Mouse (Mus musculus) heart, postnatal 4 days (tissue): ENCODE measurements around the gene Cyth1. TPM values are rescaled to one million over a fixed set of nuclear protein-coding genes. Genes with fewer than 3 reads are reported as not detected.

Experiments used
- DNase-seq: peaks from one replicate; pipeline ENCODE4 v3.0.0; 2021
- total RNA-seq, 2 experiments: library from RNA; stranded (reverse); gene quantifications; 2 replicates each; pipeline ENCODE4 v1.2.3; 2021

The Cyth1 gene
- total RNA-seq, 2 experiments from 2014 or later: 38.3 to 39.1 TPM

GRCm38 (mm10) chr11:118147877-118148637 lies 100.3 kb downstream of the Cyth1 start:
- no peak for DNase-seq

GRCm38 (mm10) chr11:118146446-118146845 lies 101.9 kb downstream of the Cyth1 start:
- DNase-seq: no peak

GRCm38 (mm10) chr11:118145771-118146351 lies 102.5 kb downstream of the Cyth1 start:
- DNase-seq: peak; percentile 53

- DNase-seq: no peak
Observed at GRCm38 (mm10) chr11:118145092-118145491, 103.3 kb downstream of the Cyth1 start.

GRCm38 (mm10) chr11:118143731-118144130 lies 104.7 kb downstream of the Cyth1 start:
- no peak for DNase-seq

- no peak for DNase-seq
Observed at GRCm38 (mm10) chr11:118142547-118143165, 105.7 kb downstream of the Cyth1 start.

GRCm38 (mm10) chr11:118140771-118141565 lies 107.4 kb downstream of the Cyth1 start:
- no peak for DNase-seq

GRCm38 (mm10) chr11:118138347-118138746 lies 110.0 kb downstream of the Cyth1 start:
- DNase-seq: no peak

GRCm38 (mm10) chr11:118136172-118136632 lies 112.2 kb downstream of the Cyth1 start:
- DNase-seq: no peak

- DNase-seq: no peak
Observed at GRCm38 (mm10) chr11:118135271-118135670, 113.1 kb downstream of the Cyth1 start.

- DNase-seq: peak; percentile 52
Observed at GRCm38 (mm10) chr11:118133752-118134169, 114.6 kb downstream of the Cyth1 start.

- DNase-seq: no peak
Observed at GRCm38 (mm10) chr11:118133133-118133751, 115.2 kb downstream of the Cyth1 start.

- DNase-seq: peak; percentile 39
Observed at GRCm38 (mm10) chr11:118132136-118132535, 116.3 kb downstream of the Cyth1 start.

- DNase-seq: no peak
Observed at GRCm38 (mm10) chr11:118130534-118130933, 117.9 kb downstream of the Cyth1 start, which contains the start of gene Dnah17. TSS of gene Dnah17 (minus strand) at chr11:118130634.

GRCm38 (mm10) chr11:118129812-118130211 lies 118.6 kb downstream of the Cyth1 start:
- no peak for DNase-seq

- DNase-seq: no peak
Observed at GRCm38 (mm10) chr11:118121592-118121991, 126.8 kb downstream of the Cyth1 start.

- DNase-seq: no peak
Observed at GRCm38 (mm10) chr11:118118777-118119176, 129.6 kb downstream of the Cyth1 start.

GRCm38 (mm10) chr11:118114581-118115110 lies 133.7 kb downstream of the Cyth1 start:
- DNase-seq: no peak

GRCm38 (mm10) chr11:118113516-118114205 lies 134.7 kb downstream of the Cyth1 start:
- no peak for DNase-seq

GRCm38 (mm10) chr11:118104001-118104400 lies 144.4 kb downstream of the Cyth1 start:
- DNase-seq: peak; percentile 90

- DNase-seq: no peak
Observed at GRCm38 (mm10) chr11:118103383-118103782, 145.0 kb downstream of the Cyth1 start.
